Mouse (Mus musculus): ENCODE measurements at regions not wholly inside any gene's neighbourhood (a gene's known extent, or its start where the extent isn't known, plus 50 kb on each side); places are given as distances from the start of the nearest gene placed in this dataset.

- H3K9me3 ChIP-seq (replicated peaks; ENCODE audit: control insufficient read depth, low read length), result no peaks in the 10 kb centered on the region
- H3K27ac ChIP-seq (ENCODE audit: low read length), result no peak overlapping the region
- no peak overlapping the region for H3K4me2 ChIP-seq (ENCODE audit: low read depth, low read length)
- H3K27me3 ChIP-seq (ENCODE audit: control insufficient read depth, insufficient read depth, low read length), result no peaks in the 10 kb centered on the region
- H3K9ac ChIP-seq (ENCODE audit: low read length), result no peak overlapping the region
- no peaks in the 10 kb centered on the region for H3K36me3 ChIP-seq (ENCODE audit: control insufficient read depth, insufficient read depth)
- no peaks in the 10 kb centered on the region for H3K4me1 ChIP-seq (ENCODE audit: control insufficient read depth, insufficient read depth, low read length)
- no peak overlapping the region for H3K4me3 ChIP-seq (ENCODE audit: low read length)
- no peak for ATAC-seq (replicated peaks; ENCODE audit: extremely low read depth, insufficient read depth, low FRiP score)
- 71% methylated on average over 3 of the region's 3 CpGs for WGBS
Observed at GRCm38 (mm10) chr7:138075231-138075630, 322.3 kb downstream of the Tcerg1l start.

GRCm38 (mm10) chr7:138083980-138084379 lies 313.6 kb downstream of the Tcerg1l start:
- no peaks in the 10 kb centered on the region for H3K36me3 ChIP-seq (ENCODE audit: control insufficient read depth, insufficient read depth)
- no peak overlapping the region for H3K4me3 ChIP-seq (ENCODE audit: low read length)
- no peaks in the 10 kb centered on the region for H3K9me3 ChIP-seq (replicated peaks; ENCODE audit: control insufficient read depth, low read length)
- no peak overlapping the region for H3K4me2 ChIP-seq (ENCODE audit: low read depth, low read length)
- WGBS, result 17% methylated on average over 5 of the region's 5 CpGs
- no peak overlapping the region for H3K9ac ChIP-seq (ENCODE audit: low read length)
- no peaks in the 10 kb centered on the region for H3K27me3 ChIP-seq (ENCODE audit: control insufficient read depth, insufficient read depth, low read length)
- no peak overlapping the region for H3K27ac ChIP-seq (ENCODE audit: low read length)
- H3K4me1 ChIP-seq (ENCODE audit: control insufficient read depth, insufficient read depth, low read length), result no peaks in the 10 kb centered on the region
- peak; percentile 80 for ATAC-seq (replicated peaks; ENCODE audit: extremely low read depth, insufficient read depth, low FRiP score)

GRCm38 (mm10) chr7:138107471-138108210 lies 289.9 kb downstream of the Tcerg1l start:
- 66% methylated on average over 7 of the region's 7 CpGs for WGBS
- Histone ChIP-seq H3K36me3 (ENCODE audit: control insufficient read depth, insufficient read depth) (no peaks in the 10 kb centered on the region), H3K4me2 (ENCODE audit: low read depth, low read length) (no peak overlapping the region), H3K27ac (ENCODE audit: low read length) (no peak overlapping the region), H3K9me3 (replicated peaks; ENCODE audit: control insufficient read depth, low read length) (no peaks in the 10 kb centered on the region), H3K4me1 (ENCODE audit: control insufficient read depth, insufficient read depth, low read length) (no peaks in the 10 kb centered on the region), H3K27me3 (ENCODE audit: control insufficient read depth, insufficient read depth, low read length) (no peaks in the 10 kb centered on the region), H3K4me3 (ENCODE audit: low read length) (no peak overlapping the region), H3K9ac (ENCODE audit: low read length) (no peak overlapping the region)
- no peak for ATAC-seq (replicated peaks; ENCODE audit: extremely low read depth, insufficient read depth, low FRiP score)

DNA sequence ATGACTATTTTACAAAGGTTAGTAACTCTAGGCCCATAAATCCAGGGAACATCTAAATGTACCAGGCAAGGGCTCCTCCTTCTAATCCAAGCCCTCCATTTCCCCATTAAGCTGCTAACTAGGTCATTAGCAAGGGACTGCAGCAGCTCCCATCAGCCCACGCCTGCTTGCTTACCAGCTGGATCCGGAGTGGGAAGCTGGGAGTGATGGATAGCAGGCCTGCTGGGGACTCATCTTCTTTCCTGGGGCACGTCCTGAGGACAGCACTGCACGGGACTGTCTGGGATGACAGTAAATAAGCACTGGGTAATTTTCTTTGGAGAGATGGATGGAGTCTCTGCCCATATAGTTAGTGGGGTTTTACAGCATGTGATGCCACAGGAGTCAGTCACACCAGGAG lies 276.0 kb downstream of the Tcerg1l start:
- ATAC-seq (replicated peaks; ENCODE audit: extremely low read depth, insufficient read depth, low FRiP score), result no peak
- H3K4me3 ChIP-seq (ENCODE audit: low read length), result no peak overlapping the region
- H3K4me1 ChIP-seq (ENCODE audit: control insufficient read depth, insufficient read depth, low read length), result no peaks in the 10 kb centered on the region
- no peaks in the 10 kb centered on the region for H3K27me3 ChIP-seq (ENCODE audit: control insufficient read depth, insufficient read depth, low read length)
- no peak overlapping the region for H3K27ac ChIP-seq (ENCODE audit: low read length)
- H3K36me3 ChIP-seq (ENCODE audit: control insufficient read depth, insufficient read depth), result no peaks in the 10 kb centered on the region
- H3K9me3 ChIP-seq (replicated peaks; ENCODE audit: control insufficient read depth, low read length), result no peaks in the 10 kb centered on the region
- H3K4me2 ChIP-seq (ENCODE audit: low read depth, low read length), result no peak overlapping the region
- no peak overlapping the region for H3K9ac ChIP-seq (ENCODE audit: low read length)
- 28% methylated on average over 4 of the region's 4 CpGs for WGBS

- H3K27ac ChIP-seq (ENCODE audit: low read length), result no peak overlapping the region
- H3K36me3 ChIP-seq (ENCODE audit: control insufficient read depth, insufficient read depth), result no peaks in the 10 kb centered on the region
- H3K4me3 ChIP-seq (ENCODE audit: low read length), result no peak overlapping the region
- no peak for ATAC-seq (replicated peaks; ENCODE audit: extremely low read depth, insufficient read depth, low FRiP score)
- no peaks in the 10 kb centered on the region for H3K4me1 ChIP-seq (ENCODE audit: control insufficient read depth, insufficient read depth, low read length)
- no peak overlapping the region for H3K9ac ChIP-seq (ENCODE audit: low read length)
- H3K27me3 ChIP-seq (ENCODE audit: control insufficient read depth, insufficient read depth, low read length), result no peaks in the 10 kb centered on the region
- WGBS, result 56% methylated on average over 2 of the region's 2 CpGs
- H3K4me2 ChIP-seq (ENCODE audit: low read depth, low read length), result no peak overlapping the region
- H3K9me3 ChIP-seq (replicated peaks; ENCODE audit: control insufficient read depth, low read length), result no peaks in the 10 kb centered on the region
Observed at GRCm38 (mm10) chr7:138129701-138130100, 267.8 kb downstream of the Tcerg1l start.

DNA sequence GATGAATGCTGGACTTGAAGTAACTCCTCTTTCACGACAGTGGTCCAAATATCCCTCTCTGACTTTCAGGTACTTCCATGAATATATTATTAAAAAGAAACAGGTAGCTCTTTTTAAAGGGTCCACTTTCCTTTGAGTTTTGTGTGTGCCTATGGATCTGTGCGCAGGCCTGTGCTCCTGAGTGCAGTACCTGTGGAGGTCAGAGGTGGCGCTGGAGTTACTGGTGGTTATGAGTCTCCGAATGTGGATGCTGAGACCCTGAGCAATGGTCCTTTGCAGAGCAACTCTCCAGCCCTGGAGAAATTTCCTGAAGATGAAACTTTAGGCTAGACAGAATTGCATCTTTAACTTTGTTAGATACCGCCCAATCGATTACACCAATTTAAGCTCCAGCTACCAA lies 264.1 kb downstream of the Tcerg1l start:
- H3K36me3 ChIP-seq (ENCODE audit: control insufficient read depth, insufficient read depth), result no peaks in the 10 kb centered on the region
- H3K4me3 ChIP-seq (ENCODE audit: low read length), result no peak overlapping the region
- no peaks in the 10 kb centered on the region for H3K9me3 ChIP-seq (replicated peaks; ENCODE audit: control insufficient read depth, low read length)
- WGBS, result 85% methylated on average over 6 of the region's 6 CpGs
- no peak overlapping the region for H3K9ac ChIP-seq (ENCODE audit: low read length)
- no peak overlapping the region for H3K27ac ChIP-seq (ENCODE audit: low read length)
- ATAC-seq (replicated peaks; ENCODE audit: extremely low read depth, insufficient read depth, low FRiP score), result no peak
- H3K4me1 ChIP-seq (ENCODE audit: control insufficient read depth, insufficient read depth, low read length), result no peaks in the 10 kb centered on the region
- H3K4me2 ChIP-seq (ENCODE audit: low read depth, low read length), result no peak overlapping the region
- H3K27me3 ChIP-seq (ENCODE audit: control insufficient read depth, insufficient read depth, low read length), result no peaks in the 10 kb centered on the region

DNA sequence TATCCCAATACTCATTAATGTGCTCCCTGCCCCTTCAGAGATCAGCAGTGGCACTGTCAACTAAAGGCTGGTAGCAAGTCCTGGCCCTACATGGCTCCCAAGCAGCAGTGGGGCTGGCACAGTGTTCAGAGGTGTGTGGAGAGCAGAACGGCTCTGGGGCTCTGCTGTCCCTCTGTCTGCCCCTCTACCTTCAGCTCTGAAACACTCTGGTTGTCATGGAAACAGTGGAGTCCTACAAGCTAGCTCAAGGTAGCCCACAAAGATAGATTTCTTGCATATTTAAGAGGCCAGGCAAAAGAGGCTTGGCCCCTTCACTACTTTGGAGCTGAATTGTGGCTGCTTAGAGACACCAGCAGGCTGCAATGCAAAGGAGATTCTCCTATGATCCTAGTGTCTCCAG lies 259.6 kb downstream of the Tcerg1l start:
- no peak overlapping the region for H3K9ac ChIP-seq (ENCODE audit: low read length)
- H3K4me2 ChIP-seq (ENCODE audit: low read depth, low read length), result no peak overlapping the region
- H3K4me3 ChIP-seq (ENCODE audit: low read length), result no peak overlapping the region
- WGBS, result 63% methylated on average over 1 of the region's 1 CpGs
- no peaks in the 10 kb centered on the region for H3K4me1 ChIP-seq (ENCODE audit: control insufficient read depth, insufficient read depth, low read length)
- no peaks in the 10 kb centered on the region for H3K36me3 ChIP-seq (ENCODE audit: control insufficient read depth, insufficient read depth)
- no peak for ATAC-seq (replicated peaks; ENCODE audit: extremely low read depth, insufficient read depth, low FRiP score)
- H3K27me3 ChIP-seq (ENCODE audit: control insufficient read depth, insufficient read depth, low read length), result no peaks in the 10 kb centered on the region
- H3K27ac ChIP-seq (ENCODE audit: low read length), result no peak overlapping the region
- H3K9me3 ChIP-seq (replicated peaks; ENCODE audit: control insufficient read depth, low read length), result no peaks in the 10 kb centered on the region

DNA sequence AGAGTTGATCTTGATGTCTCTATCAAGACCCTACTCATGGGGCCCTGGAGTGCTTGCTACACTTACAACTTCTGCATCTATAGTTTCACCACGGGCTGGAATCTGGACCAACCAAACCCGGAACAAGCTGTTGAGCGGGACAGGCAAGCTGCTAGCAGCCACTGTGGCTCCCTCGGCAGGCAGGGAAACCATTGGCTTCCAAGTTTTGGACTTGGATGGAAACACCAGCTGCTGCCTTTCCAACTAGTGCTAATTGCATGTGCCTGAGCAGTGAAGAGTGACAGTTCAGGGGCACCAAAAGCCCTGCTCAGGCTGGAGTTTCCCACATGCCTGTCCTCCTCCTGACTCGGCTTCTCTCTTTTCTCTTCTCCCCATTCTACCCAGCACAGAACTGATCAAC lies 257.8 kb downstream of the Tcerg1l start:
- Histone ChIP-seq H3K27ac (ENCODE audit: low read length) (no peak overlapping the region), H3K27me3 (ENCODE audit: control insufficient read depth, insufficient read depth, low read length) (no peaks in the 10 kb centered on the region), H3K36me3 (ENCODE audit: control insufficient read depth, insufficient read depth) (no peaks in the 10 kb centered on the region), H3K4me3 (ENCODE audit: low read length) (no peak overlapping the region), H3K4me2 (ENCODE audit: low read depth, low read length) (no peak overlapping the region), H3K9me3 (replicated peaks; ENCODE audit: control insufficient read depth, low read length) (no peaks in the 10 kb centered on the region), H3K4me1 (ENCODE audit: control insufficient read depth, insufficient read depth, low read length) (no peaks in the 10 kb centered on the region), H3K9ac (ENCODE audit: low read length) (no peak overlapping the region)
- ATAC-seq (replicated peaks; ENCODE audit: extremely low read depth, insufficient read depth, low FRiP score), result no peak
- WGBS, result 81% methylated on average over 5 of the region's 5 CpGs

DNA sequence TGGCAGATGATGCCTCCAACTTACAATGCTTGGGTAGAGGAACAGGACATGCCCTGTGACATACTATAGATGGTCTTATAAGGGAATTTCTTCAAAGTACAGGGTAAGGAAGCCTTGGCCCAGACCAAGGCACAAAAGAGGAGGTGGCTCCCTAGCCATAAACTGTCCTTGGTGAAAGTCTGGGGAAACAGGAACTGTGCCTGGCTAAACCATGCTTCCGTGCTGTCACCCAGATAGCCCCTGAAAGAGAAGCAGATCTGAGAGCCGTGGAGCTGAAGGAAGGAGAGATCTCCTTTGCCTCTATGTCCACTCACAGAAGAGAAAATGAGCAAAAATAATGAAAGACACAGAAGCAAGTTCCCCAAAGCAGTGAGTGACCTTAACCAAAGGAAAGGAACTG lies 248.0 kb downstream of the Tcerg1l start:
- no peak overlapping the region for H3K4me2 ChIP-seq (ENCODE audit: low read depth, low read length)
- no peak overlapping the region for H3K27ac ChIP-seq (ENCODE audit: low read length)
- H3K27me3 ChIP-seq (ENCODE audit: control insufficient read depth, insufficient read depth, low read length), result no peaks in the 10 kb centered on the region
- H3K4me1 ChIP-seq (ENCODE audit: control insufficient read depth, insufficient read depth, low read length), result no peaks in the 10 kb centered on the region
- H3K4me3 ChIP-seq (ENCODE audit: low read length), result no peak overlapping the region
- H3K9ac ChIP-seq (ENCODE audit: low read length), result no peak overlapping the region
- H3K36me3 ChIP-seq (ENCODE audit: control insufficient read depth, insufficient read depth), result no peaks in the 10 kb centered on the region
- H3K9me3 ChIP-seq (replicated peaks; ENCODE audit: control insufficient read depth, low read length), result 0 out of 2 replicates have a peak, but pooled peaks cover 2% of the 10 kb centered on the region
- WGBS, result 63% methylated on average over 2 of the region's 2 CpGs
- ATAC-seq (replicated peaks; ENCODE audit: extremely low read depth, insufficient read depth, low FRiP score), result no peak

All from heart, embryonic 16.5 days (tissue).